Mouse (Mus musculus) spleen, postnatal 10 days (tissue): ENCODE measurements around the gene Ldlrad1.

Experiments
- DNase-seq, 2 experiments: peaks; one replicate each; pipeline ENCODE4 v3.0.0; 2021 to 2022; ENCODE audit warnings: low spot score in 2 of 2

Ldlrad1 gene

GRCm38 (mm10) chr4:107260001-107260400 is 51.0 kb downstream of the Ldlrad1 start:
- peak in 1 of 2 experiments; percentile 39 for DNase-seq
